Mouse (Mus musculus) cerebellum, adult 2 months (tissue): ENCODE data around the gene Klf9. TPM values are rescaled to one million over a fixed set of nuclear protein-coding genes. Genes with fewer than 3 reads are reported as not detected.

Experiments used
- DNase-seq, 2 experiments: peaks; one replicate each; pipeline ENCODE4 v3.0.0; 2021
- H3K27ac ChIP-seq: fragments of 200-500 bp; 2 replicates; pipeline ENCODE4 v1.5.1; 2012; ENCODE audit warnings: low read length, control low read depth, inconsistent platforms; ENCODE audit not compliant: insufficient read depth
- H3K27me3 ChIP-seq: fragments of 200-500 bp; 2 replicates; pipeline ENCODE4 v1.6.1; 2012; ENCODE audit warnings: inconsistent platforms, mild to moderate bottlenecking, low read length, moderate library complexity; ENCODE audit not compliant: control insufficient read depth, insufficient read depth
- H3K4me1 ChIP-seq: fragments of 200-500 bp; 2 replicates; pipeline ENCODE4 v1.6.1; 2011; ENCODE audit warnings: low read length; ENCODE audit not compliant: control insufficient read depth, insufficient read depth
- H3K4me3 ChIP-seq: fragments of 200-500 bp; replicated peaks from 2 replicates; pipeline ENCODE3; 2011; ENCODE audit warnings: mild to moderate bottlenecking, low read depth, low read length, control low read depth; ENCODE audit not compliant: insufficient read depth
- CTCF ChIP-seq: fragments of 200-500 bp; IDR thresholded peaks from 2 replicates; pipeline ENCODE4 v1.5.1; 2011; ENCODE audit warnings: low read depth, mild to moderate bottlenecking, control low read depth, low read length, moderate library complexity, borderline replicate concordance; ENCODE audit not compliant: insufficient read depth
- POLR2A ChIP-seq: fragments of 200-500 bp; IDR thresholded peaks from 2 replicates; pipeline ENCODE4 v1.6.1; 2011; ENCODE audit warnings: low read length, control low read depth, borderline replicate concordance; ENCODE audit not compliant: insufficient read depth
- WGBS: fragments of 180-500 bp; shearing (Covaris S2); methylation state at CpG from one replicate; pipeline ENCODE4 v1.1.7; 2018; 5-methylcytosine and 5-hydroxymethylcytosine counted together
- polyA plus RNA-seq: library from polyadenylated mRNA; depleted of rRNA; stranded (reverse); fragments of >200 nt; gene quantifications from 2 replicates; pipeline ENCODE4 v1.2.3, GENCODE M21; 2012

Gene Klf9
- polyA plus RNA-seq, 1 experiment = 93.5 TPM

- H3K4me3 ChIP-seq = peak overlapping the region; percentile 4
- H3K27ac ChIP-seq = 0 out of 2 replicates have a peak overlapping the region, but pooled peaks have one; percentile 77
- WGBS = 29% methylated on average over 14 of the region's 14 CpGs
- TF ChIP-seq CTCF (no peak), POLR2A (no peak)
- no peaks in the 10 kb centered on the region for H3K27me3 ChIP-seq
- DNase-seq = no peak
- peaks cover 56% of the 10 kb centered on the region for H3K4me1 ChIP-seq
Measured at GRCm38 (mm10) chr19:23150556-23151265, 9.7 kb downstream of the Klf9 start.

GRCm38 (mm10) chr19:23151651-23152070 lies 10.6 kb downstream of the Klf9 start:
- H3K4me3 ChIP-seq = peak overlapping the region; percentile 44
- no peaks in the 10 kb centered on the region for H3K27me3 ChIP-seq
- WGBS = 11% methylated on average over 11 of the region's 11 CpGs
- peaks cover 50% of the 10 kb centered on the region for H3K4me1 ChIP-seq
- peak overlapping the region; percentile 77 for H3K27ac ChIP-seq
- TF ChIP-seq CTCF = no peak
- no peak for TF ChIP-seq POLR2A
- DNase-seq = no peak

- peak overlapping the region; percentile 67 for H3K27ac ChIP-seq
- H3K4me3 ChIP-seq = peak overlapping the region; percentile 30
- H3K4me1 ChIP-seq = peaks cover 48% of the 10 kb centered on the region
- peak in 1 of 2 experiments; percentile 17 for DNase-seq
- TF ChIP-seq CTCF (no peak), POLR2A (no peak)
- no peaks in the 10 kb centered on the region for H3K27me3 ChIP-seq
- 14% methylated on average over 4 of the region's 4 CpGs for WGBS
Measured at GRCm38 (mm10) chr19:23152201-23152640, 11.2 kb downstream of the Klf9 start.

GRCm38 (mm10) chr19:23152771-23153605 lies 12.0 kb downstream of the Klf9 start:
- no peak for DNase-seq
- Histone ChIP-seq H3K4me1 (peaks cover 44% of the 10 kb centered on the region), H3K27me3 (no peaks in the 10 kb centered on the region), H3K27ac (peak overlapping the region; percentile 67), H3K4me3 (peak overlapping the region; percentile 49)
- no peak for TF ChIP-seq CTCF
- TF ChIP-seq POLR2A = no peak
- whole genome bisulfite sequencing = 14% methylated on average over 25 of the region's 25 CpGs

- no peak for DNase-seq
- Histone ChIP-seq H3K27ac (peak overlapping the region; percentile 66), H3K4me1 (peaks cover 44% of the 10 kb centered on the region), H3K4me3 (peak overlapping the region; percentile 49), H3K27me3 (no peaks in the 10 kb centered on the region)
- TF ChIP-seq CTCF (no peak), POLR2A (no peak)
- WGBS = 35% methylated on average over 5 of the region's 5 CpGs
Measured at GRCm38 (mm10) chr19:23153606-23154127, 12.6 kb downstream of the Klf9 start.

- Histone ChIP-seq H3K27ac (peak overlapping the region; percentile 79), H3K4me3 (no peak overlapping the region), H3K4me1 (peaks cover 36% of the 10 kb centered on the region), H3K27me3 (no peaks in the 10 kb centered on the region)
- peak in 1 of 2 experiments; percentile 46 for DNase-seq
- no peak for TF ChIP-seq CTCF
- no peak for TF ChIP-seq POLR2A
- WGBS = 11% methylated on average over 10 of the region's 10 CpGs
Measured at GRCm38 (mm10) chr19:23159780-23160395, 18.9 kb downstream of the Klf9 start.

- H3K4me3 ChIP-seq = peak overlapping the region; percentile 5
- no peaks in the 10 kb centered on the region for H3K27me3 ChIP-seq
- peak overlapping the region; percentile 71 for H3K27ac ChIP-seq
- H3K4me1 ChIP-seq = peaks cover 38% of the 10 kb centered on the region
- TF ChIP-seq POLR2A (no peak), CTCF (no peak)
- peak; percentile 80 to 86 for DNase-seq
- 2% methylated on average over 8 of the region's 8 CpGs for WGBS
Measured at GRCm38 (mm10) chr19:23162387-23162809, 21.4 kb downstream of the Klf9 start.
